Mouse (Mus musculus): ENCODE measurements at regions not wholly inside any gene's neighbourhood (a gene's known extent, or its start where the extent isn't known, plus 50 kb on each side); places are given as distances from the start of the nearest gene placed in this dataset.

GRCm38 (mm10) chr9:113514846-113515702 is 193.0 kb downstream of the Pdcd6ip start:
- 83% methylated on average over 23 of the region's 23 CpGs for WGBS
- no peak for ATAC-seq (ENCODE audit: insufficient number of reproducible peaks, insufficient read depth, low FRiP score, low read depth)
- H3K27ac ChIP-seq (replicated peaks in 1 of 2; ENCODE audit: control insufficient read depth in 1 of 2, insufficient read depth in 1 of 2, low read depth in 2 of 2, low read length in 2 of 2): no peak overlapping the region

GRCm38 (mm10) chr9:113511302-113511701 is 196.8 kb downstream of the Pdcd6ip start:
- H3K9me3 ChIP-seq (ENCODE audit: control insufficient read depth, low read length): no peaks in the 10 kb centered on the region
- no peaks in the 10 kb centered on the region for H3K36me3 ChIP-seq (ENCODE audit: control insufficient read depth, insufficient read depth, low read length)
- no peak overlapping the region for H3K4me2 ChIP-seq (ENCODE audit: low read length)
- no peaks in the 10 kb centered on the region for H3K27me3 ChIP-seq (ENCODE audit: control insufficient read depth, insufficient read depth, low read length)
- ATAC-seq (ENCODE audit: insufficient number of reproducible peaks, insufficient read depth, low FRiP score, low read depth): no peak
- no peak overlapping the region for H3K4me3 ChIP-seq (ENCODE audit: control insufficient read depth in 1 of 2, insufficient read depth in 1 of 2, low read depth in 1 of 2, low read length in 2 of 2)
- 80% methylated on average over 5 of the region's 5 CpGs for WGBS
- no peaks in the 10 kb centered on the region for H3K4me1 ChIP-seq (ENCODE audit: control insufficient read depth in 2 of 2, insufficient read depth in 2 of 2, low read length in 2 of 2)
- H3K27ac ChIP-seq (replicated peaks in 1 of 2; ENCODE audit: control insufficient read depth in 1 of 2, insufficient read depth in 1 of 2, low read depth in 2 of 2, low read length in 2 of 2): no peak overlapping the region
- no peak overlapping the region for H3K9ac ChIP-seq (ENCODE audit: low read length)

More at GRCm38 (mm10) chr9:113514846-113515702, 193.0 kb downstream of the Pdcd6ip start:
- Histone ChIP-seq H3K27me3 (ENCODE audit: control insufficient read depth, insufficient read depth, low read length) (no peaks in the 10 kb centered on the region), H3K4me2 (ENCODE audit: low read length) (no peak overlapping the region), H3K9me3 (ENCODE audit: control insufficient read depth, low read length) (no peaks in the 10 kb centered on the region), H3K36me3 (ENCODE audit: control insufficient read depth, insufficient read depth, low read length) (no peaks in the 10 kb centered on the region), H3K4me1 (ENCODE audit: control insufficient read depth in 2 of 2, insufficient read depth in 2 of 2, low read length in 2 of 2) (no peaks in the 10 kb centered on the region), H3K9ac (ENCODE audit: low read length) (no peak overlapping the region), H3K4me3 (ENCODE audit: control insufficient read depth in 1 of 2, insufficient read depth in 1 of 2, low read depth in 1 of 2, low read length in 2 of 2) (no peak overlapping the region)

DNA sequence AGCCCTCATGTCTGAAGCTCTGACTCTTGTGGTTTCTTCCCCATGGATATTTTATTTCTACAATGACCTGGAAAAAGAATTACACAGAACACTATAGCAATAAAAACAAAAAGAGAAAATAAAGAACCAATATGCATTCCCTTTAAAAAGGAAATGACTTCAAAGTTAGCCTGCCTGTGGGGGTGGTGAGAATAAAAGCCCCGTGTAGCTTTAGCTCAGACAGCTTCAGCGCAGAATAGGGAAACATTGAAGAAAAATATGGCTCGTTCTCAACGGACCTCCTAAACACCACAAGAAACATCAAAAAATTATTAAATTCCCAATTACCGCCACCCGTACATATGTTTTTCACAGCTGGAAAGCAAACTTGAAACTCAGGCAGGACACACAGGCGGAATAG is 198.7 kb downstream of the Pdcd6ip start:
- H3K27ac ChIP-seq (replicated peaks in 1 of 2; ENCODE audit: control insufficient read depth in 1 of 2, insufficient read depth in 1 of 2, low read depth in 2 of 2, low read length in 2 of 2): no peak overlapping the region
- H3K4me3 ChIP-seq (ENCODE audit: control insufficient read depth in 1 of 2, insufficient read depth in 1 of 2, low read depth in 1 of 2, low read length in 2 of 2): no peak overlapping the region
- H3K4me1 ChIP-seq (ENCODE audit: control insufficient read depth in 2 of 2, insufficient read depth in 2 of 2, low read length in 2 of 2): no peaks in the 10 kb centered on the region
- WGBS: 91% methylated on average over 7 of the region's 7 CpGs
- H3K9me3 ChIP-seq (ENCODE audit: control insufficient read depth, low read length): no peaks in the 10 kb centered on the region
- ATAC-seq (ENCODE audit: insufficient number of reproducible peaks, insufficient read depth, low FRiP score, low read depth): no peak
- H3K36me3 ChIP-seq (ENCODE audit: control insufficient read depth, insufficient read depth, low read length): no peaks in the 10 kb centered on the region
- H3K27me3 ChIP-seq (ENCODE audit: control insufficient read depth, insufficient read depth, low read length): no peaks in the 10 kb centered on the region
- H3K9ac ChIP-seq (ENCODE audit: low read length): no peak overlapping the region
- no peak overlapping the region for H3K4me2 ChIP-seq (ENCODE audit: low read length)

- 80% methylated on average over 3 of the region's 3 CpGs for WGBS
- H3K4me1 ChIP-seq (ENCODE audit: control insufficient read depth in 2 of 2, insufficient read depth in 2 of 2, low read length in 2 of 2): no peaks in the 10 kb centered on the region
These were observed 199.2 kb downstream of the Pdcd6ip start for GRCm38 (mm10) chr9:113508821-113509220.

GRCm38 (mm10) chr9:113507561-113508460 is 200.2 kb downstream of the Pdcd6ip start:
- no peak for ATAC-seq (ENCODE audit: insufficient number of reproducible peaks, insufficient read depth, low FRiP score, low read depth)
- no peak overlapping the region for H3K4me2 ChIP-seq (ENCODE audit: low read length)
- no peak overlapping the region for H3K9ac ChIP-seq (ENCODE audit: low read length)
- no peaks in the 10 kb centered on the region for H3K9me3 ChIP-seq (ENCODE audit: control insufficient read depth, low read length)
- no peaks in the 10 kb centered on the region for H3K27me3 ChIP-seq (ENCODE audit: control insufficient read depth, insufficient read depth, low read length)
- H3K36me3 ChIP-seq (ENCODE audit: control insufficient read depth, insufficient read depth, low read length): no peaks in the 10 kb centered on the region
- no peaks in the 10 kb centered on the region for H3K4me1 ChIP-seq (ENCODE audit: control insufficient read depth in 2 of 2, insufficient read depth in 2 of 2, low read length in 2 of 2)
- H3K4me3 ChIP-seq (ENCODE audit: control insufficient read depth in 1 of 2, insufficient read depth in 1 of 2, low read depth in 1 of 2, low read length in 2 of 2): no peak overlapping the region
- H3K27ac ChIP-seq (replicated peaks in 1 of 2; ENCODE audit: control insufficient read depth in 1 of 2, insufficient read depth in 1 of 2, low read depth in 2 of 2, low read length in 2 of 2): no peak overlapping the region
- WGBS: 79% methylated on average over 20 of the region's 20 CpGs

More at GRCm38 (mm10) chr9:113508821-113509220, 199.2 kb downstream of the Pdcd6ip start:
- Histone ChIP-seq H3K27me3 (ENCODE audit: control insufficient read depth, insufficient read depth, low read length) (no peaks in the 10 kb centered on the region), H3K4me2 (ENCODE audit: low read length) (no peak overlapping the region), H3K36me3 (ENCODE audit: control insufficient read depth, insufficient read depth, low read length) (no peaks in the 10 kb centered on the region), H3K4me3 (ENCODE audit: control insufficient read depth in 1 of 2, insufficient read depth in 1 of 2, low read depth in 1 of 2, low read length in 2 of 2) (no peak overlapping the region), H3K27ac (replicated peaks in 1 of 2; ENCODE audit: control insufficient read depth in 1 of 2, insufficient read depth in 1 of 2, low read depth in 2 of 2, low read length in 2 of 2) (no peak overlapping the region), H3K9me3 (ENCODE audit: control insufficient read depth, low read length) (no peaks in the 10 kb centered on the region), H3K9ac (ENCODE audit: low read length) (no peak overlapping the region)
- no peak for ATAC-seq (ENCODE audit: insufficient number of reproducible peaks, insufficient read depth, low FRiP score, low read depth)

DNA sequence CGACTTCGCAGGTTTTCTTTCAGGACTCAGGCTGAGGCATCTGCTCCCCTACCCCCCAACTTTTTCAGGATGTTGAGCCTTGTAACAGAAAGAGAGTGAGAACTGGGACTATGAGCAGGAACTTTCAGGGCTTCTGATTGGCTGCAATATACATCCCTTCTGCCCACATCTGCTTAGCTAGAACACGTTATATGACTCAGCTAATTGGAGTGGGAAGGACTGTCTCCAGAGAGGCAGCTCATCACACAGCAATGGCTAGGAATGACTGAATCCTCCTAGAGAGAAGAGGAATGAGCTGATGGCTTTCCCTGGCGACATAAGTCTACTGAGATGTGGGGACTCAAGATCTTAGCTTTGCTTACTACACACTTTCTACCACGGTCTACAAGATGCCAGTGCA is 208.8 kb downstream of the Pdcd6ip start:
- Histone ChIP-seq H3K4me1 (ENCODE audit: control insufficient read depth in 2 of 2, insufficient read depth in 2 of 2, low read length in 2 of 2) (no peaks in the 10 kb centered on the region), H3K4me2 (ENCODE audit: low read length) (no peak overlapping the region), H3K9me3 (ENCODE audit: control insufficient read depth, low read length) (no peaks in the 10 kb centered on the region), H3K9ac (ENCODE audit: low read length) (no peak overlapping the region), H3K27me3 (ENCODE audit: control insufficient read depth, insufficient read depth, low read length) (no peaks in the 10 kb centered on the region), H3K27ac (replicated peaks in 1 of 2; ENCODE audit: control insufficient read depth in 1 of 2, insufficient read depth in 1 of 2, low read depth in 2 of 2, low read length in 2 of 2) (no peak overlapping the region), H3K36me3 (ENCODE audit: control insufficient read depth, insufficient read depth, low read length) (no peaks in the 10 kb centered on the region), H3K4me3 (ENCODE audit: control insufficient read depth in 1 of 2, insufficient read depth in 1 of 2, low read depth in 1 of 2, low read length in 2 of 2) (no peak overlapping the region)
- WGBS: 70% methylated on average over 5 of the region's 5 CpGs
- ATAC-seq (ENCODE audit: insufficient number of reproducible peaks, insufficient read depth, low FRiP score, low read depth): no peak

GRCm38 (mm10) chr9:113496176-113496732 is 211.8 kb downstream of the Pdcd6ip start:
- H3K9ac ChIP-seq (ENCODE audit: low read length): no peak overlapping the region
- no peaks in the 10 kb centered on the region for H3K36me3 ChIP-seq (ENCODE audit: control insufficient read depth, insufficient read depth, low read length)
- WGBS: 59% methylated on average over 7 of the region's 7 CpGs
- H3K27me3 ChIP-seq (ENCODE audit: control insufficient read depth, insufficient read depth, low read length): no peaks in the 10 kb centered on the region
- H3K4me1 ChIP-seq (ENCODE audit: control insufficient read depth in 2 of 2, insufficient read depth in 2 of 2, low read length in 2 of 2): no peaks in the 10 kb centered on the region
- no peaks in the 10 kb centered on the region for H3K9me3 ChIP-seq (ENCODE audit: control insufficient read depth, low read length)
- no peak for ATAC-seq (ENCODE audit: insufficient number of reproducible peaks, insufficient read depth, low FRiP score, low read depth)
- H3K4me2 ChIP-seq (ENCODE audit: low read length): no peak overlapping the region
- H3K27ac ChIP-seq (replicated peaks in 1 of 2; ENCODE audit: control insufficient read depth in 1 of 2, insufficient read depth in 1 of 2, low read depth in 2 of 2, low read length in 2 of 2): no peak overlapping the region
- no peak overlapping the region for H3K4me3 ChIP-seq (ENCODE audit: control insufficient read depth in 1 of 2, insufficient read depth in 1 of 2, low read depth in 1 of 2, low read length in 2 of 2)

Measured in heart, embryonic 14.5 days (tissue).